ENCODE assay signal across 7 mouse cellular contexts in the genomic region with DNA sequence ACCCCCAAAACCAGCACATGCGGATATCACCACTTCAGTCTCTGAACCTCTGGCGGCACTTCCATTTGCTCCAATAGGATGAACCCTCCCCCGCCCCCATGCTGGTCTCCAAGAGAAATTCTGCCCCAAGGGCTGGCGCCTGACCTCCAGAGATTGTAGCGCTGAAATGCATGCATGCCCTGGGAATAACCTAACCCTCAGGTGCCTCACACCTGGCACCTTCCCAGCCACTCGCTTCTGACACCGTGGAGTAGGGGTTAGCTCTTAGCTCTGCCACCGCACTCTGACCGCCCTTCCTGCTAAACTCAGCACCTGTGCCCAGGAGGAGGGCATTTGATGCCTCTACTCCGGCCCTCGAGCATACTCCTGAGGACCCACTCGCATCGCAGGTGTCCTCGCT. TPM values are rescaled to one million over a fixed set of nuclear protein-coding genes. Genes with fewer than 3 reads are reported as not detected.
A peak's percentile ranks its signal among the peaks of the same experiment; 100 is the strongest.
DNase-seq lines count a peak whose midpoint lies in the region; ATAC-seq and TF ChIP-seq lines count a peak whose summit lies in the region.

No protein-coding gene starts in this region.

- H3K4me1 ChIP-seq in neural tube, embryonic 11.5 days (ENCODE audit: control insufficient read depth, insufficient read depth, low read length), result peaks cover 6% of the 10 kb centered on the region; the same call in 1 of the 2 replicates
- peaks cover 11% of the 10 kb centered on the region for H3K4me1 ChIP-seq in limb, embryonic 13.5 days
- peaks cover 7% of the 10 kb centered on the region for H3K4me1 ChIP-seq in small intestine, adult 2 months (ENCODE audit: control insufficient read depth, insufficient read depth, insufficient read length, low read length)

- TF ChIP-seq POLR2A in small intestine, adult 2 months (IDR thresholded peaks at IDR 0.05; ENCODE audit: low read depth, low read length), result no peak

- no peak for TF ChIP-seq CTCF in small intestine, adult 2 months (IDR thresholded peaks at IDR 0.05; ENCODE audit: extremely low read depth, insufficient read length, insufficient replicate concordance, low read depth, low read length)

- no peak for DNase-seq in neural tube, embryonic 11.5 days (ENCODE audit: low spot score)
- DNase-seq in neural tube, embryonic 10.5 days (ENCODE audit: extremely low spot score, low spot score), result no peak
- no peak for DNase-seq in gastrocnemius, postnatal 10 days
- no peak for DNase-seq in thymus, postnatal 10 days (ENCODE audit: low spot score in 2 of 2)

- peak overlapping the region; percentile 45 for H3K4me3 ChIP-seq in neural tube, embryonic 11.5 days (ENCODE audit: low read depth, low read length)
- H3K4me3 ChIP-seq in limb, embryonic 13.5 days, result peak overlapping the region; percentile 55
- H3K4me3 ChIP-seq in small intestine, adult 2 months (ENCODE audit: low read depth, low read length), result peak overlapping the region; percentile 87

- no peak overlapping the region for H3K27ac ChIP-seq in neural tube, embryonic 11.5 days (ENCODE audit: low read depth, low read length)
- H3K27ac ChIP-seq in limb, embryonic 13.5 days, result no peak overlapping the region
- peak overlapping the region; percentile 93 for H3K27ac ChIP-seq in small intestine, adult 2 months (ENCODE audit: insufficient read depth, low read depth, low read length)

- peak overlapping the region; percentile 41; the same call in 1 of the 2 replicates for H3K9ac ChIP-seq in neural tube, embryonic 11.5 days (ENCODE audit: low read length)
- peak overlapping the region; percentile 62 for H3K9ac ChIP-seq in limb, embryonic 13.5 days

- peak overlapping the region; percentile 90 for H3K4me2 ChIP-seq in neural tube, embryonic 11.5 days (ENCODE audit: low read depth)
- peak overlapping the region; percentile 92 for H3K4me2 ChIP-seq in limb, embryonic 13.5 days (replicated peaks)

- ATAC-seq in neural tube, embryonic 11.5 days (ENCODE audit: insufficient read depth, low FRiP score, low TSS enrichment), result no peak; the same call in 1 of the 2 replicates
- peak; percentile 44; the same call in 1 of the 2 replicates for ATAC-seq in erythroid progenitor cell, adult 5-6 weeks (replicated peaks; ENCODE audit: low FRiP score, poor library complexity, severe bottlenecking)
- no peak for ATAC-seq in limb, embryonic 13.5 days (ENCODE audit: low FRiP score, low read depth)

- 0% methylated on average over 14 of the region's 14 CpGs for whole genome bisulfite sequencing in neural tube, embryonic 11.5 days
- WGBS in limb, embryonic 13.5 days, result 0% methylated on average over 14 of the region's 14 CpGs
- WGBS in small intestine, adult 2 months, result 2% methylated on average over 14 of the region's 14 CpGs

- no peaks in the 10 kb centered on the region for H3K27me3 ChIP-seq in neural tube, embryonic 11.5 days (ENCODE audit: control insufficient read depth, insufficient read depth, low read length)
- H3K27me3 ChIP-seq in limb, embryonic 13.5 days, result peaks cover 14% of the 10 kb centered on the region
- no peaks in the 10 kb centered on the region for H3K27me3 ChIP-seq in small intestine, adult 2 months (ENCODE audit: control insufficient read depth, insufficient read depth, low read length)

- no peaks in the 10 kb centered on the region for H3K9me3 ChIP-seq in neural tube, embryonic 11.5 days (ENCODE audit: control insufficient read depth, low read length)
- no peaks in the 10 kb centered on the region for H3K9me3 ChIP-seq in limb, embryonic 13.5 days

- no peaks in the 10 kb centered on the region for H3K36me3 ChIP-seq in neural tube, embryonic 11.5 days (ENCODE audit: control insufficient read depth, insufficient read depth, low read length)
- no peaks in the 10 kb centered on the region for H3K36me3 ChIP-seq in limb, embryonic 13.5 days
- H3K36me3 ChIP-seq in small intestine, adult 2 months (ENCODE audit: control insufficient read depth, insufficient read depth, low read length), result no peaks in the 10 kb centered on the region

RNA-seq across cellular contexts. Expression of gene Cgn, which starts 0.3 kb away (rescaled TPM):
- polyA plus RNA-seq in neural tube, embryonic 11.5 days (2014; fragmentation: Nextera tagmentation; extraction: Ambion mirVana), result 2.5 and 3.0 TPM in 2 replicates
- not detected in 2 replicates for total RNA-seq in erythroid progenitor cell, adult 5-6 weeks (2015; ENCODE audit: low replicate concordance)
- total RNA-seq in erythroid progenitor cell, adult 5-6 weeks (2017; ENCODE audit: low replicate concordance), result not detected in 2 replicates
- 7.1 and 7.3 TPM in 2 replicates for polyA plus RNA-seq in limb, embryonic 13.5 days (2015; fragmentation: Nextera tagmentation; extraction: Ambion mirVana)
- 12.6 and 31.3 TPM in 2 replicates for polyA plus RNA-seq in small intestine, adult 2 months (2012; rRNA removed)
- total RNA-seq in gastrocnemius, postnatal 10 days (2021), result under 1 TPM; 0.29 to 0.38 TPM

RNA-seq across cellular contexts. Expression of gene Pogz, which starts 51.4 kb away (rescaled TPM):
- 23.6 and 25.0 TPM in 2 replicates for polyA plus RNA-seq in neural tube, embryonic 11.5 days (2014; fragmentation: Nextera tagmentation; extraction: Ambion mirVana)
- 24.1 and 54.5 TPM in 2 replicates for total RNA-seq in erythroid progenitor cell, adult 5-6 weeks (2015; ENCODE audit: low replicate concordance)
- 9.2 and 11.6 TPM in 2 replicates for total RNA-seq in erythroid progenitor cell, adult 5-6 weeks (2017; ENCODE audit: low replicate concordance)
- polyA plus RNA-seq in limb, embryonic 13.5 days (2015; fragmentation: Nextera tagmentation; extraction: Ambion mirVana), result 21.2 and 25.0 TPM in 2 replicates
- polyA plus RNA-seq in small intestine, adult 2 months (2012; rRNA removed), result 6.1 and 8.0 TPM in 2 replicates
- 10 to 100 TPM; 23.9 to 27.8 TPM for total RNA-seq in gastrocnemius, postnatal 10 days (2021)
